In the genomic region with DNA sequence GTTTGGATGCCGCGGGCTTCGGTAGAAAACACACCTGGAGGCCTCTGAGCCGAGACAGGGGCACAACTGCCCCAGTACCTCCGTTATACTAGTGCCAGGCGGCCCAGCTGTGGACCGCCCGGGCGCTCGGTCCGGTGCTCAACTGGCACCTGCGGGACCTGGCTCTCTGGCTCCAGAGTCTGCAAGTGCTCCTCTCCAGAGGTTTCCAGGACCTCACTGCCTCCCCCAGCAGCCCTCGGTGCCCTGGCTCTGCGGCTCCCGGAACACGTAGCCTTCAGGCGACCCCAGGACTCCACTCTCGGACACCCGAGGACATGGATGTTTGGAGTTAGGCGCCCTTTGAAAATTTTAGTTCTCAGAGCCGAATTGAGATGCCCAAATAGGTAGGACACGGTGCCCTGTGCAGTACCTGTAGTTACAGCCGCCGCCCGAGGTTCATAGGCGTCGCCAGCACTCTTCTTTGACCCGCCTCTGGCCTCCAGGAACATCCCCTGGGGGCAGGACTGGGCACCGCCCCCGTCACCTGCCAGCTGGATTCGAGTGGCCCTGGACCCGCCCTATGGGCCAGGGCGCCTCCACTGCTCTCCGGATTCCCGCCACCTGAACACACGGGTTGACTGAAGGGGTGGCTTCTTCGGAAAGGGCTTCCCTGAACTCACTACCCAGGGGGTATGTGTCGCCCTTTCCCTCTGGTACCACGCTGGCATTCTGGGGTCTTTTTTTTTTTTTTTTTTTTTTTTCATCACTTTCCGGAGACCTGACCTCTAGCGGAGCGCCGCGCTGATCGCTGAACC, we compare ENCODE assay signal across 8 mouse cellular contexts. TPM values are rescaled to one million over a fixed set of nuclear protein-coding genes. Genes with fewer than 3 reads are reported as not detected.
A peak's percentile ranks its signal among the peaks of the same experiment; 100 is the strongest.
DNase-seq lines count a peak whose midpoint lies in the region; ATAC-seq lines count a peak whose summit lies in the region.

A gene (minus strand): TSS at position 467 of the 794 bp plus-strand sequence.

- H3K9ac ChIP-seq in heart, embryonic 16.5 days (ENCODE audit: low read length): peak within 1 kb of the TSS; percentile 63

- 1% methylated on average over 45 of the region's 45 CpGs for WGBS in heart, embryonic 16.5 days

- H3K4me1 ChIP-seq in heart, embryonic 16.5 days (ENCODE audit: control insufficient read depth, insufficient read depth, low read length): peaks cover 21% of the 10 kb centered on the region

- H3K27ac ChIP-seq in heart, embryonic 16.5 days (ENCODE audit: low read length): no peak within 1 kb of the TSS

- peak; percentile 48 for DNase-seq in CD4-positive, CD25-positive, alpha-beta regulatory T cell, adult 2 months (ENCODE audit: low read depth, low spot score)
- peak; percentile 71 for DNase-seq in R1 (ENCODE audit: low read depth, low spot score)
- DNase-seq in kidney, postnatal 4 days: peak; percentile 66 to 82
- DNase-seq in right cerebral cortex, adult 2 months (ENCODE audit: low spot score in 2 of 2): no peak
- no peak for DNase-seq in layer of hippocampus, adult 11-12 months (ENCODE audit: low spot score)
- DNase-seq in urinary bladder, postnatal 25 days (ENCODE audit: low spot score): no peak

- no peaks in the 10 kb centered on the region for H3K36me3 ChIP-seq in heart, embryonic 16.5 days (ENCODE audit: control insufficient read depth, insufficient read depth)

- H3K4me2 ChIP-seq in heart, embryonic 16.5 days (ENCODE audit: low read depth, low read length): peak within 1 kb of the TSS; percentile 97

- H3K27me3 ChIP-seq in heart, embryonic 16.5 days (ENCODE audit: control insufficient read depth, insufficient read depth, low read length): peaks cover 34% of the 10 kb centered on the region

- no peak for ATAC-seq in heart, embryonic 16.5 days (replicated peaks; ENCODE audit: extremely low read depth, insufficient read depth, low FRiP score)
- peak; percentile 36 for ATAC-seq in megakaryocyte progenitor cell, adult 5-6 weeks (replicated peaks; ENCODE audit: poor library complexity)

- no peaks in the 10 kb centered on the region for H3K9me3 ChIP-seq in heart, embryonic 16.5 days (replicated peaks; ENCODE audit: control insufficient read depth, low read length)

- H3K4me3 ChIP-seq in heart, embryonic 16.5 days (ENCODE audit: low read length): peak within 1 kb of the TSS; percentile 57

RNA-seq across cellular contexts. Expression of the gene that starts here (rescaled TPM):
- polyA plus RNA-seq in heart, embryonic 16.5 days (2015; fragmentation: Nextera tagmentation; extraction: Ambion mirVana): 0.21 and 0.49 TPM in 2 replicates
- not detected in 2 replicates for total RNA-seq in megakaryocyte progenitor cell, adult 5-6 weeks (2015)
- not detected in 2 replicates for total RNA-seq in megakaryocyte progenitor cell, adult 5-6 weeks (2017)

Comparison
In these comparisons a context has a peak if more than half of its experiments do, and no peak if none do; other contexts are left out.
1. Peak in ATAC-seq in megakaryocyte progenitor cell, adult 5-6 weeks; RNA of the gene not detected or under 1 TPM.
2. DNase-seq: peak in CD4-positive, CD25-positive, alpha-beta regulatory T cell, adult 2 months (single experiment), R1 (single experiment) and kidney, postnatal 4 days (2 of 2); none in right cerebral cortex, adult 2 months (0 of 2), layer of hippocampus, adult 11-12 months (single experiment) and urinary bladder, postnatal 25 days (single experiment).